Mouse (Mus musculus) CD8-positive naive resting alpha-beta T cell, adult 2 months (primary cell): ENCODE data around the gene Mettl7a2.

Experiments
- DNase-seq, 2 experiments: peaks; one replicate each; pipeline ENCODE4 v3.0.0; 2022; ENCODE audit warnings: low read depth in 2 of 2, low spot score in 2 of 2

Mettl7a2 gene

DNA sequence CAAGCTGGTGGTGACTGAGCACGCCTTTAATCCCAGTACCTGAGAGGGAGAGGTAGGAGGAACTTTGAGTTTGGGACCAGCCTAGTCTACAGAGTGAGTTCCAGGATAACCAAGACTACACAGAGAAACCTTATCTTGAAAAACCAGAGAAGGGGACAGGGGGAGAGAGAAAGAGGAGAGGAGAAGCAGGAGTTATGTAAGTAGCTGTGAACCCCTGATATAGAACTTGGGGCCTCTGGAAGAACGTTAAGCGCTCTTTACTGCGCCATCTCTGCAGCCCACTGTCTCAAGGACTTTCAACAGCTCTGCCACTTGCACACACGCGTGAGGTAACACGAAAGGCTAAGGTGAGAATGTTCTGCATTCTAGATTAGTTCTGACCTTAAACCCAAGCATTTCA lies 38.6 kb downstream of the Mettl7a2 start:
- DNase-seq, result no peak

DNA sequence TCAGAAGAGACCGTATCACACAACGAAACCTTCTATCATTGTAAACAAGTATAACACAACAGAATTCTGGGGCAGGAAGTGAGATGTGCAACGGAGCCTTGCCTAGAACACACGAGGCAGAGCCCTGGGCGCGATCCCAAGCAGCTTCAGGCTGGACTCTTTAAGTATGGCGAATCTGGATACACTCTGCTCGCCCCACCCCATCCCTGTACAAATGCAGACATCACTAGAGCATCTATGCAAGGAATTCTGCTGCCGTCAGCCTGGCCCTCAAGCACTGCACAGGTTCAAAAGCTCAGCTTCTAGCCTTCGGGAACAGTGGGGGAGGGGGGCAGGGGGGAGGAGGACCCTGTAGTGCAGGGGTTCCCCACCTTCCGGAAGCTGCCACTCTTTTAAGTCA lies 40.0 kb downstream of the Mettl7a2 start:
- DNase-seq, result no peak

- no peak for DNase-seq
Measured at GRCm38 (mm10) chr15:100395561-100395960, 42.6 kb downstream of the Mettl7a2 start.

- DNase-seq, result no peak
Measured at GRCm38 (mm10) chr15:100400592-100401250, 47.7 kb downstream of the Mettl7a2 start.

DNA sequence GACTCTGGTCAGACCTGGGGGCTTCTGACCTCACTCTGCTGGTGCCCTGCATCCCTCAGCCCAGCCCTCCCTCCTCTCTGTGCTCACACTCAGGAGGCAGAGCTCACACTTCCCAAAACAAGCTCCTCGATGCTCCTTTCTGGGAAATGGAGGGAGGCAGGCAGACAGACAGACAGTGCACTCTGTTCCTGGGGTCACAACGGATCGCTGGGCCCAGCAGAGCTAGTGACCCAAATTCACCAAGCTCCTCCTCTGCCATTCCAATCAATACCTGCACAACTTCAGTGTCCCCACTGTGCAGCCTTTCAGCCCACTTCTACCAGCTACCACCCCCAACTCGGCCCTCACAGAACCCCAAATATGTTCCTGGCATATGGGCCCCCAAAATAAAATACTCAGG lies 48.8 kb downstream of the Mettl7a2 start:
- DNase-seq, result no peak

- DNase-seq, result no peak
Measured at GRCm38 (mm10) chr15:100402347-100402746, 49.3 kb downstream of the Mettl7a2 start.

GRCm38 (mm10) chr15:100402798-100403197 lies 49.8 kb downstream of the Mettl7a2 start:
- no peak for DNase-seq

GRCm38 (mm10) chr15:100403318-100404000 lies 50.5 kb downstream of the Mettl7a2 start:
- DNase-seq, result no peak

- no peak for DNase-seq
Measured at GRCm38 (mm10) chr15:100406088-100406487, 53.1 kb downstream of the Mettl7a2 start.

- DNase-seq, result no peak
Measured at GRCm38 (mm10) chr15:100410918-100411672, 58.1 kb downstream of the Mettl7a2 start.
